Mouse (Mus musculus): ENCODE results near the gene Myh7. TPM values are rescaled to one million over a fixed set of nuclear protein-coding genes. Genes with fewer than 3 reads are reported as not detected.

Myh7 gene
- polyA plus RNA-seq, 1 experiment from 2014 or later = 7.6 TPM

MicroRNA genes within 50 kb of the gene (microRNA counts, 519-probe panel; counts per million panel counts)
- microRNA mmu-miR-208a (2,477 counts per million, percentile 23 among the panel's probes with 10 or more counts), microRNA mmu-miR-208b (not detected)

Small RNA genes lying within 50 kb of the gene (microRNA-seq; reads per million reads assigned to microRNA genes)
- gene Mir208a = 8.6 reads per million, percentile 25 among the genes with 10 or more reads in this experiment
- gene Mir208b = 50.1 reads per million, percentile 47 among the genes with 10 or more reads in this experiment

Other genes with a start within 250 kb of the Myh7 start
- gene Slc7a8, start 212.7 kb downstream of the Myh7 start, polyA plus RNA-seq (2015; fragmentation: Nextera tagmentation; extraction: Ambion mirVana) = 4.4 and 5.1 TPM in 2 replicates
- gene Rnf212b, start 180.5 kb downstream of the Myh7 start, polyA plus RNA-seq (2015; fragmentation: Nextera tagmentation; extraction: Ambion mirVana) = not detected in 2 replicates
- gene Homez, start 123.7 kb downstream of the Myh7 start, polyA plus RNA-seq (2015; fragmentation: Nextera tagmentation; extraction: Ambion mirVana) = 12.8 and 13.6 TPM in 2 replicates
- gene Ppp1r3e, start 117.1 kb downstream of the Myh7 start, polyA plus RNA-seq (2015; fragmentation: Nextera tagmentation; extraction: Ambion mirVana) = 1.9 and 2.3 TPM in 2 replicates
- gene Bcl2l2, start 111.2 kb downstream of the Myh7 start, polyA plus RNA-seq (2015; fragmentation: Nextera tagmentation; extraction: Ambion mirVana) = 3.1 and 3.8 TPM in 2 replicates
- gene Gm20521, start 111.2 kb downstream of the Myh7 start, polyA plus RNA-seq (2015; fragmentation: Nextera tagmentation; extraction: Ambion mirVana) = not detected in 2 replicates
- 153 and 160 TPM in 2 replicates for gene Pabpn1, start 102.1 kb downstream of the Myh7 start, polyA plus RNA-seq (2015; fragmentation: Nextera tagmentation; extraction: Ambion mirVana)
- 153 TPM in 2 replicates for gene Slc22a17, start 81.5 kb downstream of the Myh7 start, polyA plus RNA-seq (2015; fragmentation: Nextera tagmentation; extraction: Ambion mirVana)
- gene Efs, start 68.5 kb downstream of the Myh7 start, polyA plus RNA-seq (2015; fragmentation: Nextera tagmentation; extraction: Ambion mirVana) = 13.8 and 16.0 TPM in 2 replicates
- gene Il25, start 61.9 kb downstream of the Myh7 start, polyA plus RNA-seq (2015; fragmentation: Nextera tagmentation; extraction: Ambion mirVana) = 1.3 and 1.6 TPM in 2 replicates
- 20.2 and 24.7 TPM in 2 replicates for gene Cmtm5, start 58.4 kb downstream of the Myh7 start, polyA plus RNA-seq (2015; fragmentation: Nextera tagmentation; extraction: Ambion mirVana)
- gene Myh6, start 27.7 kb downstream of the Myh7 start, polyA plus RNA-seq (2015; fragmentation: Nextera tagmentation; extraction: Ambion mirVana) = 1.6 and 2.3 TPM in 2 replicates
- gene Gm17428, start 17.7 kb downstream of the Myh7 start, polyA plus RNA-seq (2015; fragmentation: Nextera tagmentation; extraction: Ambion mirVana) = not detected in 2 replicates
- 56.4 and 61.9 TPM in 2 replicates for gene Ngdn, start 20.8 kb upstream of the Myh7 start, polyA plus RNA-seq (2015; fragmentation: Nextera tagmentation; extraction: Ambion mirVana)
- 30.4 and 33.6 TPM in 2 replicates for gene Zfhx2, start 97.7 kb upstream of the Myh7 start, polyA plus RNA-seq (2015; fragmentation: Nextera tagmentation; extraction: Ambion mirVana)
- 29.4 and 29.8 TPM in 2 replicates for gene Thtpa, start 100.2 kb upstream of the Myh7 start, polyA plus RNA-seq (2015; fragmentation: Nextera tagmentation; extraction: Ambion mirVana)
- gene Ap1g2, start 112.0 kb upstream of the Myh7 start, polyA plus RNA-seq (2015; fragmentation: Nextera tagmentation; extraction: Ambion mirVana) = 5.2 and 8.3 TPM in 2 replicates
- gene Jph4, start 122.3 kb upstream of the Myh7 start, polyA plus RNA-seq (2015; fragmentation: Nextera tagmentation; extraction: Ambion mirVana) = 21.1 and 21.4 TPM in 2 replicates
- 1.1 and 1.4 TPM in 2 replicates for gene Dhrs2, start 227.4 kb upstream of the Myh7 start, polyA plus RNA-seq (2015; fragmentation: Nextera tagmentation; extraction: Ambion mirVana)

All from neural tube, embryonic 13.5 days (tissue).